Mouse (Mus musculus) hindbrain, embryonic 16.5 days (tissue): ENCODE results near the gene Lap3. TPM values are rescaled to one million over a fixed set of nuclear protein-coding genes. Genes with fewer than 3 reads are reported as not detected.

Experiments
- ATAC-seq: fragments of 200-750 bp; cut with Nextera tagmentation; 2 replicates; pipeline ENCODE4 v1.8.0; 2017; ENCODE audit warnings: moderate TSS enrichment, moderate library complexity
- H3K27ac ChIP-seq: fragments of 300-500 bp; sonication (generic); 2 replicates; pipeline ENCODE4 v1.5.1; 2014; ENCODE audit warnings: low read depth, mild to moderate bottlenecking, control low read depth, low read length, moderate library complexity
- H3K27me3 ChIP-seq: fragments of 300-500 bp; sonication (generic); replicated peaks from 2 replicates; pipeline ENCODE4 v1.6.1; 2014; ENCODE audit warnings: low read length; ENCODE audit not compliant: control insufficient read depth, insufficient read depth
- H3K36me3 ChIP-seq: fragments of 300-500 bp; sonication (generic); 2 replicates; pipeline ENCODE4 v1.6.1; 2014; ENCODE audit warnings: mild to moderate bottlenecking, low read length, moderate library complexity, mixed read lengths; ENCODE audit not compliant: control insufficient read depth, insufficient read depth
- H3K4me1 ChIP-seq: fragments of 300-500 bp; sonication (generic); 2 replicates; pipeline ENCODE4 v1.6.1; 2014; ENCODE audit warnings: low read depth, low read length; ENCODE audit not compliant: control insufficient read depth, insufficient read depth
- H3K4me2 ChIP-seq: fragments of 300-500 bp; sonication (generic); 2 replicates; pipeline ENCODE4 v1.6.1; 2014; ENCODE audit warnings: mild to moderate bottlenecking, low read length, control low read depth, moderate library complexity
- H3K4me3 ChIP-seq: fragments of 300-500 bp; sonication (generic); 2 replicates; pipeline ENCODE4 v1.5.1; 2014; ENCODE audit warnings: mild to moderate bottlenecking, low read length, control low read depth, moderate library complexity
- H3K9ac ChIP-seq: fragments of 300-500 bp; sonication (generic); 2 replicates; pipeline ENCODE4 v1.6.1; 2014; ENCODE audit warnings: low read depth, mild to moderate bottlenecking, control low read depth, low read length, moderate library complexity
- H3K9me3 ChIP-seq: fragments of 300-500 bp; sonication (generic); 2 replicates; pipeline ENCODE4 v1.6.1; 2014; ENCODE audit warnings: mild to moderate bottlenecking, low read length, moderate library complexity; ENCODE audit not compliant: control insufficient read depth
- WGBS: fragments of 180-500 bp; shearing (Covaris S2); extraction: QIAGEN DNeasy Blood & Tissue Kit; methylation state at CpG from one replicate; pipeline ENCODE4 v1.1.7; 2014; 5-methylcytosine and 5-hydroxymethylcytosine counted together
- polyA plus RNA-seq: library from polyadenylated mRNA; unstranded; fragments of >200 nt; fragmentation: Nextera tagmentation; extraction: Ambion mirVana; gene quantifications from 2 replicates; pipeline ENCODE4 v1.2.1, GENCODE M21; 2015

Lap3 gene
- polyA plus RNA-seq, 1 experiment from 2014 or later, result 34.2 TPM

- H3K9me3 ChIP-seq, result no peaks in the 10 kb centered on the region
- peaks cover 2% of the 10 kb centered on the region; the same call in 1 of the 2 replicates for H3K27me3 ChIP-seq
- no peak overlapping the region for H3K4me2 ChIP-seq
- H3K4me1 ChIP-seq, result no peaks in the 10 kb centered on the region
- no peak overlapping the region for H3K27ac ChIP-seq
- ATAC-seq, result no peak
- no peak overlapping the region for H3K4me3 ChIP-seq
- 89% methylated on average over 1 of the region's 1 CpGs for WGBS
- no peak overlapping the region for H3K9ac ChIP-seq
- no peaks in the 10 kb centered on the region for H3K36me3 ChIP-seq
Measured at GRCm38 (mm10) chr5:45483654-45484053, 9.5 kb upstream of the Lap3 start.

GRCm38 (mm10) chr5:45491776-45492175 lies 1.4 kb upstream of the Lap3 start:
- H3K9me3 ChIP-seq, result no peaks in the 10 kb centered on the region
- no peak for ATAC-seq
- 0 out of 2 replicates have a peak, but pooled peaks cover 2% of the 10 kb centered on the region for H3K27me3 ChIP-seq
- H3K9ac ChIP-seq, result no peak overlapping the region
- H3K4me3 ChIP-seq, result no peak overlapping the region
- 85% methylated on average over 4 of the region's 4 CpGs for WGBS
- H3K36me3 ChIP-seq, result no peaks in the 10 kb centered on the region
- H3K4me1 ChIP-seq, result peaks cover 3% of the 10 kb centered on the region
- H3K27ac ChIP-seq, result no peak overlapping the region
- no peak overlapping the region for H3K4me2 ChIP-seq

GRCm38 (mm10) chr5:45494093-45494755 lies 1.1 kb downstream of the Lap3 start:
- Histone ChIP-seq H3K27ac (no peak overlapping the region), H3K9me3 (no peaks in the 10 kb centered on the region), H3K4me3 (peak overlapping the region; percentile 75), H3K4me1 (peaks cover 3% of the 10 kb centered on the region), H3K4me2 (peak overlapping the region; percentile 79), H3K27me3 (no peaks in the 10 kb centered on the region), H3K36me3 (peaks cover 5% of the 10 kb centered on the region; the same call in 1 of the 2 replicates), H3K9ac (peak overlapping the region; percentile 80)
- 68% methylated on average over 9 of the region's 9 CpGs for WGBS
- no peak for ATAC-seq

GRCm38 (mm10) chr5:45495429-45495975 lies 2.3 kb downstream of the Lap3 start:
- 82% methylated on average over 3 of the region's 3 CpGs for WGBS
- Histone ChIP-seq H3K27ac (no peak overlapping the region), H3K4me1 (peaks cover 3% of the 10 kb centered on the region), H3K9me3 (no peaks in the 10 kb centered on the region), H3K36me3 (peaks cover 6% of the 10 kb centered on the region), H3K9ac (no peak overlapping the region), H3K4me3 (no peak overlapping the region), H3K4me2 (no peak overlapping the region), H3K27me3 (no peaks in the 10 kb centered on the region)
- no peak for ATAC-seq

GRCm38 (mm10) chr5:45496042-45496441 lies 2.9 kb downstream of the Lap3 start:
- no peak overlapping the region for H3K4me3 ChIP-seq
- no peaks in the 10 kb centered on the region for H3K27me3 ChIP-seq
- no peaks in the 10 kb centered on the region for H3K9me3 ChIP-seq
- H3K4me2 ChIP-seq, result no peak overlapping the region
- H3K27ac ChIP-seq, result no peak overlapping the region
- peaks cover 7% of the 10 kb centered on the region for H3K36me3 ChIP-seq
- H3K4me1 ChIP-seq, result peaks cover 3% of the 10 kb centered on the region
- no peak for ATAC-seq
- H3K9ac ChIP-seq, result no peak overlapping the region

GRCm38 (mm10) chr5:45496479-45496878 lies 3.3 kb downstream of the Lap3 start:
- Histone ChIP-seq H3K27me3 (no peaks in the 10 kb centered on the region), H3K4me1 (peaks cover 3% of the 10 kb centered on the region), H3K36me3 (peaks cover 7% of the 10 kb centered on the region), H3K27ac (no peak overlapping the region), H3K4me2 (no peak overlapping the region), H3K9me3 (no peaks in the 10 kb centered on the region), H3K9ac (no peak overlapping the region), H3K4me3 (no peak overlapping the region)
- no peak for ATAC-seq
- WGBS, result 93% methylated on average over 4 of the region's 4 CpGs

- Histone ChIP-seq H3K9ac (no peak overlapping the region), H3K4me3 (no peak overlapping the region), H3K9me3 (no peaks in the 10 kb centered on the region), H3K27ac (no peak overlapping the region), H3K4me2 (no peak overlapping the region), H3K4me1 (peaks cover 3% of the 10 kb centered on the region), H3K27me3 (no peaks in the 10 kb centered on the region), H3K36me3 (peaks cover 7% of the 10 kb centered on the region)
- ATAC-seq, result no peak
- WGBS, result 86% methylated on average over 12 of the region's 12 CpGs
Measured at GRCm38 (mm10) chr5:45496930-45497550, 3.9 kb downstream of the Lap3 start.

GRCm38 (mm10) chr5:45497564-45497963 lies 4.4 kb downstream of the Lap3 start:
- Histone ChIP-seq H3K27ac (no peak overlapping the region), H3K4me3 (no peak overlapping the region), H3K4me1 (peaks cover under 1% of the 10 kb centered on the region; the same call in 1 of the 2 replicates), H3K9me3 (no peaks in the 10 kb centered on the region), H3K4me2 (no peak overlapping the region), H3K36me3 (peaks cover 7% of the 10 kb centered on the region), H3K9ac (no peak overlapping the region), H3K27me3 (no peaks in the 10 kb centered on the region)
- ATAC-seq, result no peak
- WGBS, result 90% methylated on average over 5 of the region's 5 CpGs

- ATAC-seq, result no peak
- no peak overlapping the region for H3K4me3 ChIP-seq
Measured at GRCm38 (mm10) chr5:45510071-45510470, 16.9 kb downstream of the Lap3 start.

More at GRCm38 (mm10) chr5:45510071-45510470, 16.9 kb downstream of the Lap3 start:
- Histone ChIP-seq H3K4me1 (no peaks in the 10 kb centered on the region), H3K9me3 (no peaks in the 10 kb centered on the region), H3K4me2 (no peak overlapping the region), H3K36me3 (peaks cover 22% of the 10 kb centered on the region), H3K27ac (no peak overlapping the region), H3K9ac (no peak overlapping the region), H3K27me3 (no peaks in the 10 kb centered on the region)
- 79% methylated on average over 7 of the region's 7 CpGs for WGBS
